Mouse (Mus musculus): Measurements from ENCODE around the gene Mical3. TPM values are rescaled to one million over a fixed set of nuclear protein-coding genes. Genes with fewer than 3 reads are reported as not detected.

Mical3 gene
- polyA plus RNA-seq, 1 experiment from 2014 or later, result 11.8 TPM

- no peak for DNase-seq (ENCODE audit: low spot score)
- Histone ChIP-seq H3K9me3 (no peaks in the 10 kb centered on the region), H3K27me3 (ENCODE audit: insufficient read depth, poor library complexity, severe bottlenecking) (no peaks in the 10 kb centered on the region), H3K4me3 (no peak overlapping the region), H3K36me3 (peaks cover 71% of the 10 kb centered on the region), H3K4me1 (replicated peaks) (no peaks in the 10 kb centered on the region), H3K27ac (no peak overlapping the region)
- 94% methylated on average over 9 of the region's 9 CpGs for WGBS
Measured at GRCm38 (mm10) chr6:120894089-120894488, 236.7 kb downstream of the Mical3 start.

DNA sequence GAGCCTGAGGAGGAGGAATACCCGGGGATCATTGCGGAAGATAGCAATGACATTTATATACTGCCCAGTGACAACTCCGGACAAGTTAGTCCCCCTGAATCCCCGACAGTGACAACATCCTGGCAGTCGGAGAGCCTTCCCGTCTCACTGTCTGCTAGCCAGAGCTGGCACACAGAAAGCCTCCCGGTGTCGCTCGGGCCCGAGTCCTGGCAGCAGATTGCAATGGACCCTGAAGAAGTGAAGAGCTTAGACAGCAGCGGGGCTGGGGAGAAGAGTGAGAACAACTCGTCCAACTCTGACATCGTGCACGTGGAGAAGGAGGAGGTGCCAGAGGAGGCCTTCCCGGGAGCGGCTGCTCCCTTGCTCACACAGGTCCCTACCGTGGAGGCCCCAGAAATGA is 244.1 kb downstream of the Mical3 start:
- Histone ChIP-seq H3K27me3 (ENCODE audit: insufficient read depth, poor library complexity, severe bottlenecking) (no peaks in the 10 kb centered on the region), H3K9me3 (0 out of 2 replicates have a peak, but pooled peaks cover 3% of the 10 kb centered on the region), H3K4me3 (no peak overlapping the region), H3K4me1 (replicated peaks) (no peaks in the 10 kb centered on the region), H3K27ac (no peak overlapping the region), H3K36me3 (peaks cover 86% of the 10 kb centered on the region)
- DNase-seq (ENCODE audit: low spot score), result no peak
- WGBS, result 93% methylated on average over 17 of the region's 17 CpGs

DNA sequence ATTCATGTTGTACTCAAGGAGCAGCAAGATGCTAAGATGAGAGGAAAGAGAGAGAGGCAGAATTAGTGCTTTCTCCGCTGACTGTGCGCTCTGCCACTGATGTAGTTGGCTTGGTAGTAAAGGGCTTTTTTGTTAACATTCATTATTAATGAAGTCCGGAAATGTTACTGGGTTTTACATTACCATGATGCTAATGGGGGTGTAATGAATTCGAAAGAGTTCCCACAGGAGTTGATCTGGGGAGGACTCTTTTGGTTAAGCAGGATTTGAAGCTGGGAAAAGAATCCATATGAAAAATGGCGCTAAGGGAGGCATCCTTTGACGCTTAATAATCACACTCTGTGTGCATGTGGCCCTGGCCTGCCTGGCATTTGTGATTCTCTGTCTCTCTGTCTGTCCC is 246.4 kb downstream of the Mical3 start:
- peaks cover 83% of the 10 kb centered on the region for H3K36me3 ChIP-seq

More for the DNA sequence above, 246.4 kb downstream of the Mical3 start:
- DNase-seq (ENCODE audit: low spot score), result no peak
- Histone ChIP-seq H3K27me3 (ENCODE audit: insufficient read depth, poor library complexity, severe bottlenecking) (no peaks in the 10 kb centered on the region), H3K4me1 (replicated peaks) (no peaks in the 10 kb centered on the region), H3K4me3 (no peak overlapping the region), H3K27ac (no peak overlapping the region), H3K9me3 (0 out of 2 replicates have a peak, but pooled peaks cover 3% of the 10 kb centered on the region)
- 88% methylated on average over 6 of the region's 6 CpGs for WGBS

Other genes with a start within 250 kb of the Mical3 start
- 15.7 and 17.5 TPM in 2 replicates for gene Bid, start 214.1 kb downstream of the Mical3 start, polyA plus RNA-seq (2016; fragmentation: Nextera tagmentation; extraction: Ambion mirVana)
- 9.2 and 10.1 TPM in 2 replicates for gene Pex26, start 52.7 kb upstream of the Mical3 start, polyA plus RNA-seq (2016; fragmentation: Nextera tagmentation; extraction: Ambion mirVana)
- 0.30 and 0.41 TPM in 2 replicates for gene Tuba8, start 79.7 kb upstream of the Mical3 start, polyA plus RNA-seq (2016; fragmentation: Nextera tagmentation; extraction: Ambion mirVana)
- gene Usp18, start 114.9 kb upstream of the Mical3 start, polyA plus RNA-seq (2016; fragmentation: Nextera tagmentation; extraction: Ambion mirVana), result 0.73 and 0.88 TPM in 2 replicates
- 1.4 and 1.7 TPM in 2 replicates for gene Slc6a13, start 169.2 kb upstream of the Mical3 start, polyA plus RNA-seq (2016; fragmentation: Nextera tagmentation; extraction: Ambion mirVana)
- gene Slc6a12, start 212.1 kb upstream of the Mical3 start, polyA plus RNA-seq (2016; fragmentation: Nextera tagmentation; extraction: Ambion mirVana), result not detected in 2 replicates